Comparison of ENCODE assay signal across 10 mouse cellular contexts in genomic region chr15:101143494-101143893, GRCm38 (mm10). TPM values are rescaled to one million over a fixed set of nuclear protein-coding genes. Genes with fewer than 3 reads are reported as not detected.
A peak's percentile ranks its signal among the peaks of the same experiment; 100 is the strongest.
DNase-seq lines count a peak whose midpoint lies in the region; ATAC-seq and TF ChIP-seq lines count a peak whose summit lies in the region.
"Had no signal": no experiment of that assay in that cellular context is flagged by ENCODE, and none has a peak within 500 bp of the region (broad histone marks: within the 10 kb centered on the region; RNA-seq: fewer than 3 reads in every experiment).

No protein-coding gene starts in this region.

- no peaks in the 10 kb centered on the region for H3K27me3 ChIP-seq in heart, adult 2 months (ENCODE audit: control insufficient read depth, insufficient read depth, low read length)
- H3K27me3 ChIP-seq in kidney, postnatal 0 days (ENCODE audit: insufficient read depth, low read length) = no peaks in the 10 kb centered on the region

- H3K9ac ChIP-seq in heart, adult 2 months (ENCODE audit: low read depth, low read length) = no peak overlapping the region
- no peak overlapping the region for H3K9ac ChIP-seq in kidney, postnatal 0 days (ENCODE audit: low read depth, low read length)
- H3K9ac ChIP-seq: liver, embryonic 15.5 days had no signal

- H3K36me3 ChIP-seq in heart, adult 2 months (ENCODE audit: control insufficient read depth, insufficient read depth, low read length) = no peaks in the 10 kb centered on the region; the same call in 1 of the 2 replicates
- H3K36me3 ChIP-seq in kidney, postnatal 0 days (ENCODE audit: insufficient read depth, low read length) = no peaks in the 10 kb centered on the region
- H3K36me3 ChIP-seq: liver, embryonic 15.5 days had no signal

- no peaks in the 10 kb centered on the region for H3K79me2 ChIP-seq in heart, adult 2 months (replicated peaks; ENCODE audit: control insufficient read depth, insufficient read depth, low read length)

- peaks cover 35% of the 10 kb centered on the region for H3K4me1 ChIP-seq in heart, adult 2 months (ENCODE audit: control insufficient read depth, insufficient read depth, low read length)
- H3K4me1 ChIP-seq in kidney, postnatal 0 days (replicated peaks; ENCODE audit: insufficient read depth, low read length) = peaks cover 47% of the 10 kb centered on the region

- TF ChIP-seq CTCF in heart, adult 2 months (IDR thresholded peaks at IDR 0.05) = no peak
- no peak for TF ChIP-seq CTCF in kidney, postnatal 0 days (IDR thresholded peaks at IDR 0.05; ENCODE audit: low read depth)

- peak; percentile 65 for DNase-seq in adrenal gland, adult 2 months
- no peak for DNase-seq in adrenal gland, adult 8-10 months
- peak; percentile 71 for DNase-seq in ovary, adult 18-20 months (ENCODE audit: low spot score)
- no peak for DNase-seq in ovary, postnatal 14 days (ENCODE audit: low spot score)
- DNase-seq in heart, adult 2 months = peak; percentile 74 to 87
- DNase-seq in kidney, postnatal 0 days (ENCODE audit: low spot score) = peak; percentile 70
- no peak for DNase-seq in B cell, adult 2 months
- DNase-seq in spleen, postnatal 10 days (ENCODE audit: low spot score in 2 of 2) = no peak

- H3K4me3 ChIP-seq in heart, adult 2 months = no peak overlapping the region
- H3K4me3 ChIP-seq in kidney, postnatal 0 days (replicated peaks; ENCODE audit: low read depth, low read length) = no peak overlapping the region
- H3K4me3 ChIP-seq: liver, embryonic 15.5 days had no signal

- H3K4me2 ChIP-seq in kidney, postnatal 0 days (ENCODE audit: low read length) = no peak overlapping the region
- H3K4me2 ChIP-seq: liver, embryonic 15.5 days had no signal

- no peaks in the 10 kb centered on the region for H3K9me3 ChIP-seq in kidney, postnatal 0 days (replicated peaks; ENCODE audit: low read length)
- H3K9me3 ChIP-seq: liver, embryonic 15.5 days had no signal

- TF ChIP-seq EP300 in heart, adult 2 months (IDR thresholded peaks at IDR 0.05; ENCODE audit: insufficient read depth, low read depth, low read length) = 0 out of 2 replicates have a peak, but pooled peaks have one; percentile 11

- H3K27ac ChIP-seq in heart, adult 2 months = peak overlapping the region; percentile 54
- no peak overlapping the region for H3K27ac ChIP-seq in kidney, postnatal 0 days
- H3K27ac ChIP-seq: liver, embryonic 15.5 days had no signal

- TF ChIP-seq POLR2A in heart, adult 2 months (IDR thresholded peaks at IDR 0.05; ENCODE audit: insufficient read depth, low read depth, low read length) = no peak

- intact Hi-C loops in heart, adult 2 months (cut with DNase I) = no loop called here

- 39% methylated on average over 8 of the region's 8 CpGs for WGBS in heart, adult 2 months
- 11% methylated on average over 8 of the region's 8 CpGs for WGBS in kidney, postnatal 0 days

- no peak for ATAC-seq in kidney, postnatal 0 days (replicated peaks; ENCODE audit: low FRiP score, low read depth)

RNA-seq across cellular contexts. Expression of gene Acvrl1, which starts 15.2 kb away (rescaled TPM):
- 10 to 100 TPM; 15.0 to 22.6 TPM for total RNA-seq in adrenal gland, adult 2 months (2021)
- 20.9 and 23.3 TPM in 2 replicates for polyA plus RNA-seq in adrenal gland, adult 2 months (2012; rRNA removed)
- total RNA-seq in adrenal gland, adult 8-10 months (2022) = 10 to 100 TPM; 14.5 to 24.7 (median 21.5) TPM
- 10 to 100 TPM; 24.1 to 29.5 TPM for total RNA-seq in heart, adult 2 months (2021)
- polyA plus RNA-seq in heart, adult 2 months (2012; rRNA removed) = 35.0 and 39.7 TPM in 2 replicates
- 16.9 and 17.8 TPM in 2 replicates for polyA plus RNA-seq in kidney, postnatal 0 days (2015; fragmentation: Nextera tagmentation; extraction: Ambion mirVana)

RNA-seq across cellular contexts. Expression of gene Ankrd33, which starts 27.9 kb away (rescaled TPM):
- 1 to 10 TPM in 1 of 2 experiments, under 1 TPM in 1; 0.59 to 1.0 TPM for total RNA-seq in adrenal gland, adult 2 months (2021)
- polyA plus RNA-seq in adrenal gland, adult 2 months (2012; rRNA removed) = 0.10 TPM in 1 of 2 replicates, not detected in the other
- 1 to 10 TPM in 1 of 4 experiments, under 1 TPM in 3; 0.75 to 1.1 (median 0.79) TPM for total RNA-seq in adrenal gland, adult 8-10 months (2022)
- not detected for total RNA-seq in heart, adult 2 months (2021)
- not detected in 2 replicates for polyA plus RNA-seq in heart, adult 2 months (2012; rRNA removed)
- polyA plus RNA-seq in kidney, postnatal 0 days (2015; fragmentation: Nextera tagmentation; extraction: Ambion mirVana) = not detected in 2 replicates
- polyA plus RNA-seq: C2C12; liver, embryonic 15.5 days had no signal

RNA-seq across cellular contexts. Expression of gene Acvr1b, which starts 30.4 kb away (rescaled TPM):
- 10 to 100 TPM in 1 of 2 experiments, 1 to 10 TPM in 1; 5.2 to 10.0 TPM for total RNA-seq in adrenal gland, adult 2 months (2021)
- polyA plus RNA-seq in adrenal gland, adult 2 months (2012; rRNA removed) = 10.1 and 11.2 TPM in 2 replicates
- total RNA-seq in adrenal gland, adult 8-10 months (2022) = 10 to 100 TPM in 3 of 4 experiments, 1 to 10 TPM in 1; 8.6 to 15.4 (median 12.1) TPM
- total RNA-seq in heart, adult 2 months (2021) = 10 to 100 TPM in 1 of 2 experiments, 1 to 10 TPM in 1; 9.9 to 12.3 TPM
- 15.3 and 19.3 TPM in 2 replicates for polyA plus RNA-seq in heart, adult 2 months (2012; rRNA removed)
- 5.8 and 6.4 TPM in 2 replicates for polyA plus RNA-seq in kidney, postnatal 0 days (2015; fragmentation: Nextera tagmentation; extraction: Ambion mirVana)

Comparison
In these comparisons a context has a peak if more than half of its experiments do, and no peak if none do; other contexts are left out.
1. DNase-seq: peak in adrenal gland, adult 2 months (single experiment), ovary, adult 18-20 months (single experiment), heart, adult 2 months (2 of 2) and kidney, postnatal 0 days (single experiment); none in adrenal gland, adult 8-10 months (single experiment), ovary, postnatal 14 days (single experiment), B cell, adult 2 months (0 of 2) and spleen, postnatal 10 days (0 of 2).